Mouse (Mus musculus) mouse trophoblast stem cell (cell line): ENCODE measurements around the gene Idh3b.

Experiments
- in situ Hi-C, 2 experiments: fragments of 300-500 bp; cut with MseI, MboI; formaldehyde crosslinking; loops; 2 replicates in 1 of 2; 3 replicates in 1 of 2; pipeline ENCODE4 v1.15.1; 2025

Gene Idh3b

GRCm38 (mm10) chr2:130283854-130284654 lies at the start of gene Idh3b:
Idh3b (minus strand) TSS chr2:130284547.
- in situ Hi-C loops: no loop called here

GRCm38 (mm10) chr2:130329502-130329901 lies 45.2 kb upstream of the Idh3b start:
- in situ Hi-C loops: no loop called here

- in situ Hi-C loops: no loop called here
Observed at GRCm38 (mm10) chr2:130327057-130327456, 42.7 kb upstream of the Idh3b start.

- in situ Hi-C loops: no loop called here
Observed at GRCm38 (mm10) chr2:130303014-130303413, 18.7 kb upstream of the Idh3b start.

GRCm38 (mm10) chr2:130297580-130297979 lies 13.2 kb upstream of the Idh3b start:
- in situ Hi-C loops: no loop called here

- in situ Hi-C loops: no loop called here
Observed at GRCm38 (mm10) chr2:130296134-130296745, 11.9 kb upstream of the Idh3b start.

- in situ Hi-C loops: no loop called here
Observed at GRCm38 (mm10) chr2:130295331-130296133, 11.2 kb upstream of the Idh3b start.

- in situ Hi-C loops: loop anchor here in 1 of 2 experiments (5.0 kb wide), 1 partner anchor 72 kb away; no protein-coding TSS in a partner anchor
Observed at GRCm38 (mm10) chr2:130294936-130295277, 10.6 kb upstream of the Idh3b start, which contains the start of gene Ebf4. Ebf4 (plus strand) TSS chr2:130295169.

- in situ Hi-C loops: loop anchor here in 1 of 2 experiments (5.0 kb wide), 1 partner anchor 73 kb away; no protein-coding TSS in a partner anchor
Observed at GRCm38 (mm10) chr2:130294218-130294935, 10.0 kb upstream of the Idh3b start.

GRCm38 (mm10) chr2:130293486-130293885 lies 9.1 kb upstream of the Idh3b start:
- in situ Hi-C loops: loop anchor here in 1 of 2 experiments (5.0 kb wide), 1 partner anchor 74 kb away; no protein-coding TSS in a partner anchor

GRCm38 (mm10) chr2:130293009-130293408 lies 8.7 kb upstream of the Idh3b start:
- in situ Hi-C loops: loop anchor here in 1 of 2 experiments (5.0 kb wide), 1 partner anchor 74 kb away; no protein-coding TSS in a partner anchor

GRCm38 (mm10) chr2:130291434-130291833 lies 7.1 kb upstream of the Idh3b start:
- in situ Hi-C loops: loop anchor here in 1 of 2 experiments (5.0 kb wide), 1 partner anchor 76 kb away; no protein-coding TSS in a partner anchor

- in situ Hi-C loops: no loop called here
Observed at GRCm38 (mm10) chr2:130289086-130289485, 4.7 kb upstream of the Idh3b start.

GRCm38 (mm10) chr2:130280818-130281217 lies 3.5 kb downstream of the Idh3b start:
- in situ Hi-C loops: no loop called here

- in situ Hi-C loops: no loop called here
Observed at GRCm38 (mm10) chr2:130280224-130280623, 4.1 kb downstream of the Idh3b start.

- in situ Hi-C loops: no loop called here
Observed at GRCm38 (mm10) chr2:130279600-130280091, 4.7 kb downstream of the Idh3b start.

GRCm38 (mm10) chr2:130275649-130276048 lies 8.7 kb downstream of the Idh3b start:
- in situ Hi-C loops: no loop called here

- in situ Hi-C loops: no loop called here
Observed at GRCm38 (mm10) chr2:130274862-130275261, 9.5 kb downstream of the Idh3b start.

- in situ Hi-C loops: no loop called here
Observed at GRCm38 (mm10) chr2:130274149-130274861, 10.0 kb downstream of the Idh3b start, which contains the start of gene Nop56. Nop56 (plus strand) TSS chr2:130274430.

- in situ Hi-C loops: no loop called here
Observed at GRCm38 (mm10) chr2:130273732-130274131, 10.6 kb downstream of the Idh3b start.
